Mouse (Mus musculus): Measurements from ENCODE around the gene Prrc2b. TPM values are rescaled to one million over a fixed set of nuclear protein-coding genes. Genes with fewer than 3 reads are reported as not detected.
A peak's percentile ranks its signal among the peaks of the same experiment; 100 is the strongest.

Gene Prrc2b
- polyA plus RNA-seq, 1 experiment = 44.5 TPM

DNA sequence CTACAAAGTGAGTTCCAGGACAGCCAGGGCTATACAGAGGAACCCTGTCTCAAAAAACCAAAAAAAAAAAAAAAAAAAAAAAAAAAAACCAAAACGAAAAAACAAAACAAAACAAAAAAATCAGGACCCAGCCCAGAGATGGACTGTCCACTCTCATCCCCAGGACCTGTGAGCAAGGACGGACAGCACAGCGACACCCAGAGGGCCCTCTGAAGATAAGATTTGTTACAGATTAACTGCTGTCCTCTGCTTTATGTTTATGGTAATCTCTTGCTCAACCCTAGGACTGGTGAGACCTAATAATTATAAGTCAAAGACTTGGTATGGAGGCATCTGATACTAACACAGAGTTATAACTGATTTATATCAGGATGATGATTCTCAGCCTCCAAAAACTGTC, 124.9 kb downstream of the Prrc2b start:
- H3K4me1 ChIP-seq (ENCODE audit: control insufficient read depth, insufficient read depth, low read length) = no peaks in the 10 kb centered on the region
- no peak overlapping the region for H3K4me3 ChIP-seq (replicated peaks; ENCODE audit: control insufficient read depth, low read depth, low read length)
- TF ChIP-seq CTCF (IDR thresholded peaks at IDR 0.05; ENCODE audit: control insufficient read depth, insufficient read depth, low read length) = no peak
- no peak for TF ChIP-seq POLR2A (IDR thresholded peaks at IDR 0.05; ENCODE audit: borderline replicate concordance, control insufficient read depth, low read depth, low read length)
- 81% methylated on average over 3 of the region's 3 CpGs for WGBS
- H3K27ac ChIP-seq (ENCODE audit: control insufficient read depth, insufficient read depth, low read depth, low read length, poor library complexity) = no peak overlapping the region

- no peak overlapping the region for H3K27ac ChIP-seq (ENCODE audit: control insufficient read depth, insufficient read depth, low read depth, low read length, poor library complexity)
- TF ChIP-seq POLR2A (IDR thresholded peaks at IDR 0.05; ENCODE audit: borderline replicate concordance, control insufficient read depth, low read depth, low read length) (no peak), CTCF (IDR thresholded peaks at IDR 0.05; ENCODE audit: control insufficient read depth, insufficient read depth, low read length) (no peak)
- H3K4me1 ChIP-seq (ENCODE audit: control insufficient read depth, insufficient read depth, low read length) = no peaks in the 10 kb centered on the region; the same call in 1 of the 2 replicates
- no peak overlapping the region for H3K4me3 ChIP-seq (replicated peaks; ENCODE audit: control insufficient read depth, low read depth, low read length)
- 33% methylated on average over 2 of the region's 2 CpGs for WGBS
Measured at GRCm38 (mm10) chr2:32282289-32282688, 131.4 kb downstream of the Prrc2b start.

- 63% methylated on average over 1 of the region's 1 CpGs for WGBS
Measured at GRCm38 (mm10) chr2:32282727-32283126, 131.8 kb downstream of the Prrc2b start.

GRCm38 (mm10) chr2:32283986-32284385, 133.1 kb downstream of the Prrc2b start:
- WGBS = 71% methylated on average over 3 of the region's 3 CpGs

More at GRCm38 (mm10) chr2:32282727-32283126, 131.8 kb downstream of the Prrc2b start:
- H3K27ac ChIP-seq (ENCODE audit: control insufficient read depth, insufficient read depth, low read depth, low read length, poor library complexity) = no peak overlapping the region
- H3K4me1 ChIP-seq (ENCODE audit: control insufficient read depth, insufficient read depth, low read length) = no peaks in the 10 kb centered on the region; the same call in 1 of the 2 replicates
- TF ChIP-seq CTCF (IDR thresholded peaks at IDR 0.05; ENCODE audit: control insufficient read depth, insufficient read depth, low read length) (peak; percentile 90), POLR2A (IDR thresholded peaks at IDR 0.05; ENCODE audit: borderline replicate concordance, control insufficient read depth, low read depth, low read length) (no peak)
- no peak overlapping the region for H3K4me3 ChIP-seq (replicated peaks; ENCODE audit: control insufficient read depth, low read depth, low read length)

More at GRCm38 (mm10) chr2:32283986-32284385, 133.1 kb downstream of the Prrc2b start:
- Histone ChIP-seq H3K27ac (ENCODE audit: control insufficient read depth, insufficient read depth, low read depth, low read length, poor library complexity) (no peak overlapping the region), H3K4me3 (replicated peaks; ENCODE audit: control insufficient read depth, low read depth, low read length) (no peak overlapping the region), H3K4me1 (ENCODE audit: control insufficient read depth, insufficient read depth, low read length) (no peaks in the 10 kb centered on the region; the same call in 1 of the 2 replicates)
- no peak for TF ChIP-seq CTCF (IDR thresholded peaks at IDR 0.05; ENCODE audit: control insufficient read depth, insufficient read depth, low read length)
- no peak for TF ChIP-seq POLR2A (IDR thresholded peaks at IDR 0.05; ENCODE audit: borderline replicate concordance, control insufficient read depth, low read depth, low read length)

Other genes with a start within 250 kb of the Prrc2b start
- gene Aif1l, start 200.9 kb upstream of the Prrc2b start, polyA plus RNA-seq (2011; ENCODE audit: insufficient read depth, insufficient read length, low replicate concordance, missing spikeins) = 1.2 TPM in 1 of 2 replicates, not detected in the other
- 66.2 and 80.0 TPM in 2 replicates for gene Nup214, start 176.6 kb upstream of the Prrc2b start, polyA plus RNA-seq (2011; ENCODE audit: insufficient read depth, insufficient read length, low replicate concordance, missing spikeins)
- 11.4 and 12.5 TPM in 2 replicates for gene Fam78a, start 66.2 kb upstream of the Prrc2b start, polyA plus RNA-seq (2011; ENCODE audit: insufficient read depth, insufficient read length, low replicate concordance, missing spikeins)
- not detected in 2 replicates for gene Plpp7, start 55.6 kb upstream of the Prrc2b start, polyA plus RNA-seq (2011; ENCODE audit: insufficient read depth, insufficient read length, low replicate concordance, missing spikeins)
- 7.8 and 16.2 TPM in 2 replicates for gene Pomt1, start 85.5 kb downstream of the Prrc2b start, polyA plus RNA-seq (2011; ENCODE audit: insufficient read depth, insufficient read length, low replicate concordance, missing spikeins)
- 11.9 and 19.6 TPM in 2 replicates for gene Uck1, start 109.1 kb downstream of the Prrc2b start, polyA plus RNA-seq (2011; ENCODE audit: insufficient read depth, insufficient read length, low replicate concordance, missing spikeins)
- gene Golga2, start 136.3 kb downstream of the Prrc2b start, polyA plus RNA-seq (2011; ENCODE audit: insufficient read depth, insufficient read length, low replicate concordance, missing spikeins) = 26.6 and 39.8 TPM in 2 replicates
- gene Swi5, start 137.0 kb downstream of the Prrc2b start, polyA plus RNA-seq (2011; ENCODE audit: insufficient read depth, insufficient read length, low replicate concordance, missing spikeins) = 278 and 393 TPM in 2 replicates
- 71.7 and 127 TPM in 2 replicates for gene Ciz1, start 201.2 kb downstream of the Prrc2b start, polyA plus RNA-seq (2011; ENCODE audit: insufficient read depth, insufficient read length, low replicate concordance, missing spikeins)
- 1.4 and 1.9 TPM in 2 replicates for gene Dnm1, start 202.3 kb downstream of the Prrc2b start, polyA plus RNA-seq (2011; ENCODE audit: insufficient read depth, insufficient read length, low replicate concordance, missing spikeins)
- gene 1110008P14Rik, start 230.9 kb downstream of the Prrc2b start, polyA plus RNA-seq (2011; ENCODE audit: insufficient read depth, insufficient read length, low replicate concordance, missing spikeins) = 28.0 and 39.6 TPM in 2 replicates
- 436 and 1,079 TPM in 2 replicates for gene Lcn2, start 237.2 kb downstream of the Prrc2b start, polyA plus RNA-seq (2011; ENCODE audit: insufficient read depth, insufficient read length, low replicate concordance, missing spikeins)
- gene Ptges2, start 244.8 kb downstream of the Prrc2b start, polyA plus RNA-seq (2011; ENCODE audit: insufficient read depth, insufficient read length, low replicate concordance, missing spikeins) = 3.6 and 15.0 TPM in 2 replicates